Mouse (Mus musculus) fat pad, adult 2 months (tissue): ENCODE results near the gene Dscam.
"Not testable (repeated sequence)": the region's sequence is repeated elsewhere in the genome, so short reads cannot be mapped to it uniquely, and the experiment has no call there.

Experiments used
- DNase-seq: peaks from one replicate; pipeline ENCODE4 v3.0.0-alpha.2; 2011; ENCODE audit warnings: low read depth, low spot score; ENCODE audit errors: extremely low read depth

The Dscam gene

DNA sequence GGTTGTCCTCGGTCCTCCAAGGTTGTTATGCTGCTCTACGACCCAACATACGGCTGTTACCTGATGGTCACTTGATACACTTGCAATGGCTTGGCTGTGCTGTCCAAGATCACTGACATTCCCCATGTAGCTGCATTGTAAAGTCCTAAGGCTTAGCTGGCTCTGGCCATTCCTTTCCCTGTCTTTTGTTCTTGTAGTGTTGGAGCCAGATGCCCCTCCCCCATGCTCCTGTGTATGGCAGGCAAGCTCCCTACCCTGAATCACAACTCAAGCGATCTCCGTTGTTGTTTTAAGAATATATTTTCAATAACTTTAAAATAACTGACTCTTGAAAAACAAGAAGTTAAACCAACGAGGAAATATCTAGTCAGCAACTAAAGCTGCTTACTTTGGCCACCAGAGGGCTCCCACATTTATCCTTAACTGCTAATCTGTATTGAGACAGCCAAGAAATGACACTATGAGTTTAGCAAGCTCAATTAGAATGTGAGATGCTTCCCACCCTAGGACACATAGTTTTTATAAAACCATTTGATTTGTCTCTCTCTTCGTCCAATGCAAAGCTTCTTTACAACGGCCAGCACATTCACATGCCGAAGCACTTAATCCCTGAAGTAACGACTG is 273.9 kb downstream of the Dscam start:
- no peak for DNase-seq

DNA sequence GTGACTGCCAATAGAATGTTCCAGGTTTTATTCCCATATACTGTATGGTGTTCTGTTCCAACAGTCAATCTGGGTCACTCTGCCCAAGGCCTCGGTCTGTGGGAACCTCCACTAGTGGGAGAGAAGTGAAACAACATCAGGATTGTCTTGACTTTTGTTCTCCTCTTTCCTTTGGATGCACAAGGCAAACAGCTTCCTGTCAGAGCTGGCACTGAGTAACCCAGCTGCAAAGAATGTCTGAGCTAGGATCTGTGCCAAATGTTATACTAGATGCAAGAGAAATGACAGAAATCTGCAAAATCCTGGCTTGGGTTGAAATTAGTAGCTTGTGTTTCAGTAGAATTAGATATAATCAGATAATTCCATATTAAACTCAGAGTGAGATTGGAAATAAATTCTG is 282.5 kb downstream of the Dscam start:
- no peak for DNase-seq

DNA sequence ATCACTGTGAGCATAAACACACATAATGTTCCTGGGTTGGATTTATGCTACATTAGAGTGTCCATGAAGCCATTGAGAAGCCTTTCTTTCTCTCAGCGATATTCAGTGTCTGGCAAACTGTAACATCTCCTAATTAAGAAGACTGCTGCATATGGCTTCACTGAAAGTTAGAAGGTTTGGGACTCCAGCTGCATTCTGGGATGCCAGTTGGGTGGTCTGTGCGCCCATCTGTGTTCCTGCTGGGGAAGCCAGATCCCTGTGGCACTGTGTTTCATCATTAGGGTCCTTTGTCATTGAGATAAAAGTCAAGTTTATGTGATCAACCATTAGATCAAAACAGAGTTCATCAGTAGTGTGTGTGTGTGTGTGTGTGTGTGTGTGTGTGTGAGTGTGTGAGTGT is 284.7 kb downstream of the Dscam start:
- no peak for DNase-seq

DNA sequence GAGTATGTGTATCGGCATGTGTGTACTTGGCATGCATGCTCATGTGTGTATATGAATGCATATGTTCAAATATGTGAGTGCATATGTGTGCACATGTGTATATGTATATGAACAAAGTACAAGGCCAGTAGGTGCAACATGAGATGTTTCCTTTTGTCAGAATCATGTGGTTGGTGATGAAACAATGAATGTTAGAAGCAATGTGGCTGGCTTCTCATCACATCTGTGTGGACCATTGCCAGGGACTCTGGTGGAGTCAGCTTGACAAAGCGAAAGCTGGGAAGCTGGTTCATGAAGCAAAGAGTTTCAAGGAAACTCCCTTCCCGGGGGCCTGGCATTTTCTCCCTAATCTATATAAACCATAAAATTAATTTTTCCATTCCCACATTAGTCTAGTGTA is 286.0 kb downstream of the Dscam start:
- not testable (repeated sequence) for DNase-seq

DNA sequence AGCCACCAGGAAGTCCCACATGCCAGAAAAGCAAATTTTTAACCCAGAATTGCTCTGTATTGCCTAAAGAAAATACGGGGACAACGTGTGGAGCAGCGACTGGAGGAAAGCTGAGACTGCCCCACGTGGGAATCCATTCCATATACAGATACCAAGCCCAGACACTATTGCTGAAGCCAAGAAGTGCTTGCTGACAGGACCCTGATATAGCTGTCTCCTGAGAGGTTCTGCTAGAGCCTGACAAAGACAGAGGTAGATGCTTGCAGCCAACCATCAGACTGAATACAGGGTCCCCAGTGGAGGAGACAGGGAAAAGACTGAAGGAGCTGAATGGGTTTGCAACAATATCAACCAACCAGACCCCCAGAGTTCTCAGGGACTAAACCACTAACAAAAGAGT is 293.3 kb downstream of the Dscam start:
- DNase-seq = no peak

DNA sequence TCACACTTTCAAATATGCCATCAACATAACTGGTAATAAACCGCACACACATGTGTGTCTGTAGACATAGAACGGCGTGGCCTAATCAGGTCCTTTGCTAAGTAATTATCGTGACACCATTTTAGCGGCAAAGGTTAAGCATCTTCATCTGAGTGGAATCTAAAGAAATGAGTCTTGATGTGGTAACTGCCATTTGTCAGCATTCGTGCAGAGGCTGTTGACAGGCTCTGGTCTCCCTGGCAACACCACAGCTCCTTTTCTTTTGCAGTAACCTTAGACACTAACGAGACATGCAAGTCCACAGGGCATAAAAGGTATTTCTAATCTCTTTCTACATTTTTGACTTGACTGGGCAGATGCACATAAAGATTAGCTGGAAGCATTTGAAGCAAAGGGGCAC is 297.8 kb downstream of the Dscam start:
- DNase-seq = no peak

DNA sequence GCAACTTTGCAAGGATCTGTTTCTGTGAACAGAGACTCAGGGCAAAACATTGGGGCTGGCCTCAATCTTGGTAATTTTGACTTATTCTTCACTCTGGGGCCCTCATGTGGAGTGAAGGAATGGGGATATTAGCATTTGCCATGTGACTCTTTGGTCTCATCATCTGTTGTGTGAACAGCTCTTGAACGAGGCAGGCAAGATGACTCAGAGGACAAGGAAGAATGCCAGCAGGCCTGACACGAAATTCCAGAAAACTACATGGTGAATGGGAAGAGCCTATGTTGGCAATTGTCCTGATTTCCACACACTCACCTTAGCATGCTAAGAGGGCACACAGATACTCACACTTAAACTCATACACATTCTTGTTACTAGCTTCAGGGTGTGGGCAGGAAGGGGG is 313.0 kb downstream of the Dscam start:
- no peak for DNase-seq

DNA sequence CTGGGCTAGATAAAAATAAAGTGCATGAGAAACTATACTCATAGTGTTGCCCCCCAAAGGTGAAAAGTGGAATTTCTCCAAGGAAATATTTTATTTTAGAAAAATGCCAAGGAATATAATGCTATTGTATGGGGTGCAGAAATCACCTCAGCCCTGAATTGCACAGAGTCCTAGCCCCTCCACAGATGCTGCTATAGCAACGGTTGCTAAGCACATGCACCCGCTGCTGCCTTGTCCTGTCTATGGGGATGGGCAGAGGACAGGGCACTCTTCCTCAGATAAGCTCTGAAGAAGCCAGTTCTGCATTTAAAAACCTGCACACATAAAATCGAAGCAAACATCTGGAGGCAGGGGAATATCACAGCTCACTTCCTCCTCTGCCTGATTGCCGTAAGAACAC is 315.5 kb downstream of the Dscam start:
- DNase-seq = no peak

DNA sequence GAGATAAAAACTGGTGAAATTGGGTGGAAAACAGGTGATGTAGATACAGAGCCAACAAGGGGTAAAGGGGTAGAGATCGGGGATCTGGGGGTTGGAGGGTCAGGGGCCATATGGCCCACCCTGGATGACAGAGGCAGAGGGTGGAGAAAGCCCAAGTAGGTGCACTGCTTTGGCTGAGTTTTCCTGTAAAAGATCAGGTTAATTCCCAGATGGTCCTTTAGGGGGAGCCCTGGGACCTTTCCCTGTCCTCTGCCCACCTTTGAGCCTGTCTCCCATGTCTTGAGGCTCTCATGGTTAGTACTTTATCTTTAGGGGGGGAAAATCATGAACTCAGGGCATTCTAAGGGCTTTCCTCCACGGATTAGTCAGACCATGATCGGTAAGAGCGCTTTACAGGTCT is 318.2 kb downstream of the Dscam start:
- no peak for DNase-seq

DNA sequence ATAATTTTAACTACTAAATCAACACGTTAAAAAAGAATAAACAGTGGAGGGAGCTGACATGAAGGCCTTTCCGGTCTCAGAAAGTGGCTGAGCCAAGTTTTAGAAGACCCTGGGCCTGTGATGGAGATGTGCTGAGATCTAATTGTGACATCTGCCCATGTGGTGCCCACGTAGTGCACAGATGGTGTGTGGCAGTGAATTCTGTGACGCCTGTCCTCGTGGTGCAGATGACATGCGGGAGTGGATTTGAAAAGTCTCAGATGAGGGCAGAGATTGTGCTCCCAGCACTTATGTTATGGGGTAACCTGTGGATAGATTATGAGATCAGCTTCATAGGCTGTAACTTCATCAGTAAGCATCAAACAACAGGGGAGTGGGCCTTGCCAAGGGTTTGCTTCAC is 321.6 kb downstream of the Dscam start:
- DNase-seq = no peak

DNA sequence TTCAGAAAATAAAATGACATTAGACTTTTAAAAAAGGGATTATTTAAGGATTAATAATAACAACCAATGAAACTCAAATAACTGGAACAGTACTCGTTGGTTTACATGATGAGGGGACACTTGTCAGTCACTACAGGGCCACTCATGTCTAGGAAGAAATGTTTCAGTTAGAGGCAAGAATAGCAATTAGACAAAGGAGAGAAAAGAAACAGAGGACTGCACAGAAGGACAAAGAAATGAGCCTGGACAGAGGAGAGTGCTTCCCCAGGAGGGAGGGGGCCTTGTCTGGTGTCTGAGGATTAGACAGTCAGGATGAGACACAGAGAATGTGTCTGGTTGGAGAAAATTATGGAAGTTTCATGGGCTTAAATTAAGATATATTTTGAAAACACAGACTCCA is 324.0 kb downstream of the Dscam start:
- no peak for DNase-seq

DNA sequence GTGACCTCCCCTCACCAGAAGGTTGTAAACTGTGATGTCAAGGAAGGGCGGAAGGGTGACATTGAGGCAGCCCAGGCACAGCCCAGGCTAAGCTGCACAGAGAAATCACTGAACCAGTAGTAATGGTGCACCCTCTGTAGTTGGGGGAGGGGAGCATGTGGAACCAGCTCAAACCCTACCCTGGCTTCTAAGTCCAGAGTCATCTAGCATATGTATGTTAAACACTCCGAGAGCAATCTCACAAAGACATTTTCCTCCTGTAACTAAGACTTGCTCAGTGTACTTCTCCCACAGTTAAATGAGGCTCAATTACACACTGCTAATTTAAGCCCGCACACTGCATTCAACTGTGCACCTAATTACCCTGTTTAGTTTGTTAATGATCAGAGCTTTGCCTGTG is 324.4 kb downstream of the Dscam start:
- DNase-seq = no peak

DNA sequence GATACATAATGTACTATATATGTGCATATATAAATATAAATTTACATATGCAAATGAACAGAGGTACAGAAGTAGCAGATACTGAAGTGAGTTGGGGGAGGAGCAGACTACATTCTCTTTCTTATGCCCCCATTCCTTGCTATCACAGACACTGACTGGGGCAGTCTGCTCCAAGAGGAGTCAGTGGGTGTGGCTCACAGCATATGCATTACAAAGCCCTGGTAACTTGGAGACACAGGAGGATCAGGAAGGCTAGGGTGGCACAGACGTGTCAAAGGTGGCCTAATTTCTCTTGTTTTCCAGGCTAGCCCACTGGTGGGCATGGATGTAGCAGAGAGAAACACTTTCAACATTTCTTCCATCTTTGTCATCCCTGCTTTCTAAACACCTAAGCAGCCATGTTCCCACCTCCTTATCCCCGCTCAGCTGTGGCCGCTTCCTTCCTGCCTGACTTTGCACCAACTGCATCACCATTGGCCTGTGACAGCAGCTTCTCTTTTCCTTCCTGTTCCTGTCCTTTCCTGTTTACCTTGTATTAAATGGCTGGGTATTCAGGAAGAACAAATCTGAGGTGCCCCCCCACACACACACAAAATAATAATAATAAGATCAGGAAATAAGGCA is 325.0 kb downstream of the Dscam start:
- no peak for DNase-seq

DNA sequence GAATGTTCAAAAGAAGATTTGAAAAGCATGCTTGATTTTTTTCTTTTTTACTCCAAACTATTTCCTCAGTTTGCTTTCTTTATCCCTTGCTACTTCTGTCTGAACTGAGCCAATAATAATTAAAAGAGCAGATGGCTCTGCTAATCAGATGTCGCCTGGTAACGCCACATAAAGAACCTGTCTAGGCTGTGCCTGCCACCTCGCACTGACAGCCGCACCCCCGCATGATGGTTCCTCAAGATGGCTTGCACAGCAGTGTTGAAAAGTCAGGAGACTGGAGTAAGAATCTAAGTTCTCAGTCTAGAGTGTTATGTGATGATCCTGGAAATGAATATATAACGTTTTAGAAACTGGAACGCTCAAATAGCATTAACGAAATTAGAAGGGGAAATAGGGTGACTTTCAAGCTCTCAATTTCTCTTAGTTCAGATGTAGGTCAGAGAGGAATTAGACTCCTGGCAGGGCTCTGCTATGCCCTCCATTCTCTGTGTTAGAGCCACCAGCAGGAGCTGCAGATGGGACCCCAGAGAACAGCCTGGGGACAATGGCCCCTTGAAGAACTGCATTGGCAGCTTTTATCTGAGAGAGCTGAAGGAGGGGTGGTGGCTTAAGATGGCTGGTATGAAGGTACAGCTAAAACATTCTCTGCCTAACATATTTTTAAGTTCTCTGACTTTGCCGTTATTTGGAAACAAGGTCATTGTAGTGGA is 326.7 kb downstream of the Dscam start:
- no peak for DNase-seq

DNA sequence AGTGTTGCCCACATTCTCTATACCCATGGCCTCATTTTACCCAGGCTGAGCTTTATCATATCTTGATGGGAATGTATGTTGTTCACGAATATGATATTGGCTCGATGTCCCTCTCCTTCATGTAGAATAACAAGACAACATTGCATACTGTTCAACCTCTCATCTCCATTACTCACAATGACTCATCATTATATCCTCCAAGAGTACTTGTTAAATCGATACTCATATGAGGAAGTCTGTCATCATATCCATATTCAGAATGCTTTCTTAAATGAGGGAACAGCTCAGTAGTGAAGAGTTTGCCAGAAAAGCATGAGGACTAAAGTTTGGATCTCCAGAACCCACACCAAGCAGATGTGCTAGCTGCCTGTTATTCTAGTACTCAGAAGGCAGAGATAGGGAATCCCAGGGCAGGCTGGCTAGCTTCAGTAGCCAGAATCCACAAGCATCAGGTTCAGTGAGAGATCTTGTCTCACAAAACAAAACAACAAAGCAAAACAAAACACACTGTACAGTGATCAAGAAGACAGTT is 327.7 kb downstream of the Dscam start:
- DNase-seq = no peak

DNA sequence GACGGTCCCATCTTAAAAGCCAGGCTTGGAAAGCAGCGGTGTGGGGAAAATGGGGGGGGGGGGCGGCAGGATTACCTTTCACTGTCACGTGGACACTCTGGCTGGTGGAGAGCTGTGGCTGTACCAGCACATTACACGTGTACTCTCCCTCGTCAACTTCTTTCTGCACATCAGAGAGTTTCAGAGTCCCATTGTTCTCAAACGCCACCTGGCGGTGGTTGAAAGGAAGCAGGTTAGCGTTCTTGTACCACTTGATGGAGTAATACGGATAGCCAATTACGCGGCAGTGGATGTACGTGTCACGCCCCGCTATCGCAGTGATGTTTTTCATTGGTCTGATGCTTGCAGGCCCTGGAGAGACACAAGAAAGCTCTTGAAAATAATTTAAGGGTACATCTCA is 350.9 kb downstream of the Dscam start:
- no peak for DNase-seq

DNA sequence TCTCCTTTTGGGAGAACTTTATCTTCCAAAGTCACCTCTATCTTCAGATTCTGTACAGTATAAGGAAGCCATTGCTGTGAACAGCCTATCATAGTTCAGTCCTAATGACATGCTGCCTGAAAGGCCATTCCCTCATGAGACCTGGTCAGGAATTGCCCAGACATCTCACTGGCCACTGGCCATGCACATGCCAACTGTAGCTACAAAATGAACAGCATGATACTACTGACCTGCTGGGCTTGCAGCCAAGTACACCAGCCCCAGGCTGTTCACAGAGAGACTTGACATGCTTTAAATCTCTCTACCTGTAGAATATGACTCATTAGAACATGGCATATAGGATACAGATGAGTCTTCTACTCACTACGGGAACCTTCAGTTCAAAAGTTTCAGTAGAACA is 364.3 kb downstream of the Dscam start:
- no peak for DNase-seq

DNA sequence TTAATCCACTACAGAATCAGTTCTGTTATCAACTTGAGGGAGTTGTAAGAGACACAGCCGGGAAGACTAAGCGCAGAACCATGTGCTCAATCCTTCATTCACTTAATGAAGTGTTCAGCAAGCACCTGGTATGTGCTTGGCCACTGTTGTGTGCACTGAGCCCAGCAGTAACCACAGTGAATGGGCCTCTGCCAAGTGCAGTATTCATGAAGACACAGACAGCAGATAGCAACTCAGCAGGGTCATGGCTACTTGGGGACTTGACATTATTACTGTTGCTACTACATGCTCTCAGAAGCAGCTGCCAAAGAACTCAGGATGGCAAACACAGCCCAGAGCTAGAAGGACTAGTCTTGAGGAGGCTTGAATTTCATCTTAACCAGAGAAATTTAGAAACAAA is 367.9 kb downstream of the Dscam start:
- DNase-seq = no peak

DNA sequence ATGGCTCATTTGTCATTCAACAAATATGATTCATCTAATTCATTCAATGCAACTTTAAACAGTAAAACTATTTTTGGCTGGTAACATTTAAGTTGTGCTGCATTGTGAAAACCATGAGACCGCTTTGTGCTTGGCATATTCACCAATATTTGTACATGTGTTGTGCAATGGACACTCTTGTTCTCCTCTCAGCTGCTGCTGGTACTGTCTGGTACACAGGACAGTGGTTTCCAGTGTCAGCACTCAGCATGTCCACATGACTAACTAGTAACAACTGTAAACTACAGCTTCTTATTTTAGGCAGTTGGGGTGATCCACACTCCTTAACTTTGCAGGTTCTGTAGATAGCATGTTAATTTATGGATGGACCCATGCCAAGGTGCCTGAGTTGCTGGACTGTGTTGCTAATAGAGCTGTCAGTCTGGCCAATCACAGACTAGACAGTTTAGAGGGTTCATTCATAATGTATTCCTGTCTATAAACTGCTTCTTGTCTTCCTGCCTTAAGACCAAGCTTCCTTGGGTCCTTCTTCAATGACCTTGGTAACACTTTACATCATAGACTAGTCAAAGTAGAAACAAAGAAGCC is 368.8 kb downstream of the Dscam start:
- DNase-seq = no peak

DNA sequence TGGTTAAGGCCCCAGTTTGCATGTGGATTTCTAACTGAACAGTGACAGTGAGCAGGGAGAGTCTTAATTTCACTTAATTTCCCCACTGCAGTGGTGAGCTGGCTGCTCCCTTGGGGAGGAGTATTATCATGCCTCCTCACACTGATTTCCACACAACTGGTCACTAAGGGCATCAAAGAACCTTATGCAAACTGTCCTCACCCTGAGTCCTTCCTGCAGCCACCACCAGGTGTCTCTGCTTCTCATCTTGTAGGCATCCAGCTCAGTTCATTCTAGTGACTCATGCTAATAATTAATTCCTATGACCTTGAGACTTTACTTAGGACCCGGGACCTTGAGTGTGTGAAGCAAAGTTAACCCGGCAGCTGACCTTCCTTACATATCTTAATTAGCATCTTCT is 375.1 kb downstream of the Dscam start:
- no peak for DNase-seq

DNA sequence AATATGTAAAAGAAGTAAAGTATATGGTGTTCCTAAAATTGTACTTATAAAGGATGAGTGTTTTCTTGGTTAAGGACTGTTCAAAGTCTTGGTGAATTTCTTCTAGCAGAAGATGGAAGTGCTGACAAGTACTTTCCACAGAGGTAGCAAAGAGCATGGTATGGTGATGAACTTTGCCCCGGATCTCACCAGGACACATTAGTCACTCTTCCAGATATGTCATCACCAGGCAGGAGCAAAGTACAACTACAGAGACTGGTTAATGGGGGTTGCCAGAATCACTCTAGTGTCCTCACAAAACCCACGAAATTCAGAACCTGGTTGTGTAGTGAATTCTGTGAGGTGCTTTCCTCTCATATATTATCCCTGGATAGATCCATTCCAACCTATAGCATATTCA is 379.2 kb downstream of the Dscam start:
- DNase-seq = no peak

DNA sequence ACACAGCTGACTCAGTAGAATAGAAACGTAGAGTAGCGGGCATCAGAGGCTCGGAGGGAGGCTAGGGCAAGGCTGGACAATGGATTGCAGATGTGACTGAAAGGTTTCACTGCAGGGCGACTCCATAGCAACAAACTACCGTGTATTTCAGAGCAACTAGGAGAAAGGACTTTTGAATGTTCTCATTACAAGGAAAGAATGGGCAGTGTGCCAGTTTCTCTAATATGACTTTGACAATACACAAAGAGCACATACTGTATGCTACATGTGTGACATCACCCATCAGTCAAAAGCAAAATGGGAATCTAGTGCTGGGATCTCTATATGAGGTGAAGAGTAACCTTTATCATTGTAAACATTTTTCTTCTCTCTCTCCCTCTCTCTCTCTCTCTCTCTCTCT is 382.3 kb downstream of the Dscam start:
- DNase-seq = no peak
